Mouse (Mus musculus) skeletal muscle tissue, postnatal 0 days (tissue): ENCODE measurements around the gene Rab3c. TPM values are rescaled to one million over a fixed set of nuclear protein-coding genes. Genes with fewer than 3 reads are reported as not detected.

Experiments used
- polyA plus RNA-seq: library from polyadenylated mRNA; unstranded; fragments of >200 nt; fragmentation: Nextera tagmentation; extraction: Ambion mirVana; gene quantifications from 2 replicates; pipeline ENCODE4 v1.2.1, GENCODE M21; 2015

The Rab3c gene
- 0.04 TPM in 1 of 2 replicates, not detected in the other for polyA plus RNA-seq

DNA sequence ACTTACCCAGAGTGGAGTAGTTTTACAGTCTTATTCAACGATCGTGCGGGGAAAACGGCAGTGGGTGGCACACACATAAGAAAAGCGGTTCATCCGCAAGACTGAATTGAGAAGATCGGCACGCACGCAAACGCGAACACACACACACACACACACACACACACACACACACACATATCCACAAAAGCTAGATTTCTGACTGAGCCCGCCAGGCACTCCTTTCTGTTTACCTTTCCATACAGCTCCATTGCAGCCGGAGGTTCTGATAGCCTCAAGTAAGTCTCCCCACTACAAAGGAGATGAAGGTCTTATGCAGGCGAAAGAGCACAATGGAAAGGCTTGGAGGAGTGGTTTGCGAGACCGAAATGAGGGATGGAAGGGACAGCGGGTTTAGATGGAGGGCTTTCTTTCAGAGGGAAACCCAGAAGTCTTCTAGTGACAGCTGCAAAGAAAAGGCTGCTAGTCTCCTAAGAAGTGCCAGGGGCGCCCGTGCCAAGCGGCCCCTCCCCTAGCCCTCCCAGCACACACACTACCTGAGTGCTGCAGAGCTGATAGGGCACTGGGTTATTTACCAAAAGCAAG, at the start of gene Rab3c:
TSS of gene Rab3c (minus strand) at position 434 of the 582 bp plus-strand sequence.

Other genes with a start within 250 kb of the Rab3c start
- 0.22 TPM in 1 of 2 replicates, not detected in the other for gene Gapt, start 76.2 kb upstream of the Rab3c start, polyA plus RNA-seq
- 29.2 and 33.6 TPM in 2 replicates for gene Plk2, start 114.0 kb upstream of the Rab3c start, polyA plus RNA-seq